Mouse (Mus musculus) left cerebral cortex, adult 11 months (tissue): ENCODE results near the gene Glra1.

Experiments used
- DNase-seq: peaks from one replicate; pipeline ENCODE4 v3.0.0; 2022; ENCODE audit warnings: low spot score

Gene Glra1

DNA sequence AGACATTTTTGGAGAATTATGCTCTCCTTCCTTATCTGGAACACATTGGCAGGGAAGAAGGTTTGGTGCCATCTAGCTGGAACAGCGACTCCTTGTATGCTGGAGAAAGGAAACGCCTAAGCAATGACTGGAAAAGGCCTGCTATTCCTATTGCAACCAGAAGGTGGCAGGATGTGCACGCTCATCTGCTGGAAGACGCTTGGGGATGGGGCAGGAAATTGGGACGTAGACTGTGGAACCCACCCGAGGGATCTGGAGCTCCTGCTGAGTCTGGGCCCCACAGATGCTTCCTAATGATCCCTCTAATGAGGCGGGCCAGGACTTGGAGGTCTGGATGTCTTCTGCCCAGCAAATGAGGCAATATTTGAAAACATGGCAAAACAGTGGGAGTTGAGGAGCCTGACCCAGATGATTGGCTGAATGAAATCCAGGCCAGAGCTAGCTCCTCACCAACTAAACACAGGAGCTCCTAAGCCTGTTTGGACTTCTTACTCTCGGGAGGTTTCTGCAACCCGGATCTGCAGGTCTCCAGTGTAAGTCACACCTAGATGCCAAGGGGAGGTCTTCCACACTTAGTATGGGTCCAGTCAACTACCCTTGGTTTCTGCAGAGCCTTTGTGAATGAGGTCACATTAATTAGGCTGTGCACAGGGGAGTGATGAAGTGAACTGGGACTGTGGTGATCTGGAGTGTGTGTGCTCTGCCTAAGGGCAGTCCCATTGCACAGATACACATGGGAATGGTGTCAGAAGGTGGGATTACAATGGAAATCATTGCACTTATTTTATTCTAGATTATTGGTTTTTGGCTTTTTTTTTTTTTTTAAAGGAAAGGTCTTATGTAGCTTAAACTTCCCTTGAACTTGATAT, 89.0 kb downstream of the Glra1 start:
- peak; percentile 54 for DNase-seq

DNA sequence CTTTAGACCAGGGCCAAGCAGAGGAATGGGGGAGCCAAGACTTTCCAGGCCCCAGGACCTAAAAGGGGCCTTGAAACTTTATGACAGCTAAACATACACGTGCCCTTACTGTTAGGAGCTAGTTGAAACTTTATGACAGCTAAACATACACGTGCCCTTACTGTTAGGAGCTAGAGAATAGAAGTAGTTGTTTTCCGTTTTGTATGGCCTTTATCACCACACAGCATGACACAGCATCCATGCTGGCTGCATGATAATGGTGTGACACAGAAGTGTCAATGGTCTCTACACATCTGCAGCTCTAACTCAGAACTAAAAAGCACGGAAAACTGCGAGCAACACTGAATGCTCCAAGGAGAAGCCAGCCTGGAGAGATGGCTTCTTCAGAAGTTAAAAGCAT, 90.3 kb downstream of the Glra1 start:
- no peak for DNase-seq

DNA sequence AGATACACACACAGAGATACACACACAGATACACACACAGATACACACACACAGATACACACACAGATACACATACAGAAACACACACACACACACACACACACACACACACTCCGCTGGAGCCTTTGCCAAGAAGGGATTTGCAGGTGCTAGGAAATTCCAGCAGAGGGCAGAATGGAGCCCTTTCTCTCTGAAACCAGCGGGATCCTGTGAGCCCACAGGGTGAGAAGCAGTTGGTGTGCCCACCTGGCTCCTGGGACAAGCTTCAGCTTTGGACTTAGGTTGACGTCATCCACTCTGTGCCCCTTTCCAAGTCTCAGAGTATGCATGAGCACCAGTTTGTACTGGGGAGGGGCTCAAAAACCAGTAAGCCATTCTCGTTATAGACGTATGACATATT, 96.6 kb downstream of the Glra1 start:
- DNase-seq = no peak

DNA sequence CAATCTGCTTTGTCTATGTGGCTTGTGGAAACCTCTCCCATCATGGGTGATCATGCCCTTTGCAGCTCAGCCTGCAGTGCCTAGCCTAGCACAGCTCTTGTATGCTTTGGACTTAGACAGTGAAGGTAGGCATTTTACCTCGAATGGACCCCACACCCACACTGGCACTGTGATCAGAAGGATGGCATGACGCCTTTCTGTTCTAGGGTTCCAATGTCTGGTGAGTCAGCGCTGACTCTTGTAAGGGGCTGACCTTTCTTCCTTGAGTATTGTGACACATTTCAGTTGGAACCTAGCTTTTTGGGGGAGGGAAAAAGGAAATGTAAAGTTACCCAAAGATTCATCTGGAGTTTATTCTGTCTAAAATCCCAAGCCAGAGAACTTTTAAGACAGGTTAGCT, 102.5 kb downstream of the Glra1 start:
- DNase-seq = no peak

DNA sequence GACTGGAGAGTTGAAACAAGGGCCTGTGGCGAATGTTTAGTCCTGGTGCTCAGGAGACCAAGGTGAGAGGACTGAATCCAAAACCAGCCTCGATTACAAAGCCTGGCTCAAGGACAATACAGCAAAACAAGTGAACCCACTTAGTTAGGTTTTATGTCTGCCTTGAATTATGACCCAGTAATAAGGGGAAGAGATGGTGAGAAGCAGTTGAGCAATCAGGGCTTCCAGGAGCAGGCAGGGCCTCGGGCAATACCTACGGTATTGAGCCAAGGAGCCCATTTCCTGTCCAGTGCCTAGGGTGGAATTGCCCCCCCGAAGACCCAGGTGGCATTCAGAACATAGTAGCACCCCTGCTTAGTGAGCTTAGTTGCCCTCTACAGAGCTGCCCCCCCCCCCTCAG, 105.1 kb downstream of the Glra1 start:
- no peak for DNase-seq

- no peak for DNase-seq
Measured at GRCm38 (mm10) chr11:55501955-55502531, 106.0 kb downstream of the Glra1 start.

DNA sequence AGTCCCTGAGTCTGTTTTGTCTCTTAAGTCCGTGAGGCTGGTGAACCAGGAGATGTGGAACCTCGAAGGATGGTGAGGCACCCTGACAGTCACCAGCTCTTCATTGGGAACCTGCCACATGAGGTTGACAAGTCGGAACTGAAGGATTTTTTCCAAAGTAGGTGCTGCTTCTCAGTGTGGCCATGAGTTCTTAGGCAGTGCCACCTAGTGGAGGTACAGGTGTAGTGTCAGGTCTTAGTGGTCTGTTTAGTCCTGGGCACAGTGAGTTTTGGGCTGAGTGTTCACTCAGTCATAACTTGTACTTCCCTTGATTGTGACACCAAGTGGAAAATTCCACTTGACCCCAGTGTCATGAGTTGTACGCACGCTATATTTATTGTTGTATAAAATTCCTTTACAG, 110.1 kb downstream of the Glra1 start:
- DNase-seq = peak; percentile 19

GRCm38 (mm10) chr11:55496158-55496557, 111.8 kb downstream of the Glra1 start:
- no peak for DNase-seq

- DNase-seq = no peak
Measured at GRCm38 (mm10) chr11:55485443-55485842, 122.6 kb downstream of the Glra1 start.

- DNase-seq = no peak
Measured at GRCm38 (mm10) chr11:55473219-55473618, 134.8 kb downstream of the Glra1 start.

DNA sequence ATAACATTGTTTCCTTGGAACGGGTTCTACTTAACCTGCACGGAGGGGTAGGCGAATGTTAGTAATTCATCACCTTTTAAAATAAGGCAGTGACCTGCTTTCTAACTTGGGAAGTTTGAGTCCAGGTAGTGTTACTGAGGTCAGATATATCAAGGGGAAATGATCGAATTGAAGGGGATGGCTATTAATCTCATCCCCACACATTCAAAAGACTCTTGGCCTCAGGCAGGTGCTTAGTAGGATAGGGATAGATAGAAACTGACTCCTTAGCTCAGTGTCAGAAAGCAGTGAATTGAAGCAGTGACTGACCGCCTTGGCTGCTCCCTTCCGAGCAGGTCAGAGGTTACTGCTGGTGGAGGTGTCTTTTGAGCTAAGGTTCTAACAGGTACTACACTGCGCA, 136.5 kb downstream of the Glra1 start:
- no peak for DNase-seq

DNA sequence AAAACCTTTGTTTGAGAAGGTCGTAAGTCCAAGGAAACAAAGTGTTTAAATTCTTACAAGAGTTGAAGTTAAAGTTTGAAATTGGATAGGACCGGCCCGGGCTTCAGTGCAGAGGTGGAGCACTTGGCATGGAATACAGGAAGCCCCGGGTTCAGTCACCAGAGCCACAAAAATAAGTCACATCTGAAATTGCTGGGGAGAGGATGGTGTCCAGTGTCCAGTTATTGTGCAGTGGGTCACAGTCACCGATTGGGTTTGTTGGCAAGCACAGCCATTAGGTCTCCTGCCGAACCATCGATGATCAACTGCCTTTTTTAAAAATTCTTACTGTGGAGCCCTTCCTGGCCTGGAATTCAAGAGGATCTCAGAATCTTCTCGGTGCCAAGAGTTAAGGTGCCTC, 137.2 kb downstream of the Glra1 start:
- no peak for DNase-seq

DNA sequence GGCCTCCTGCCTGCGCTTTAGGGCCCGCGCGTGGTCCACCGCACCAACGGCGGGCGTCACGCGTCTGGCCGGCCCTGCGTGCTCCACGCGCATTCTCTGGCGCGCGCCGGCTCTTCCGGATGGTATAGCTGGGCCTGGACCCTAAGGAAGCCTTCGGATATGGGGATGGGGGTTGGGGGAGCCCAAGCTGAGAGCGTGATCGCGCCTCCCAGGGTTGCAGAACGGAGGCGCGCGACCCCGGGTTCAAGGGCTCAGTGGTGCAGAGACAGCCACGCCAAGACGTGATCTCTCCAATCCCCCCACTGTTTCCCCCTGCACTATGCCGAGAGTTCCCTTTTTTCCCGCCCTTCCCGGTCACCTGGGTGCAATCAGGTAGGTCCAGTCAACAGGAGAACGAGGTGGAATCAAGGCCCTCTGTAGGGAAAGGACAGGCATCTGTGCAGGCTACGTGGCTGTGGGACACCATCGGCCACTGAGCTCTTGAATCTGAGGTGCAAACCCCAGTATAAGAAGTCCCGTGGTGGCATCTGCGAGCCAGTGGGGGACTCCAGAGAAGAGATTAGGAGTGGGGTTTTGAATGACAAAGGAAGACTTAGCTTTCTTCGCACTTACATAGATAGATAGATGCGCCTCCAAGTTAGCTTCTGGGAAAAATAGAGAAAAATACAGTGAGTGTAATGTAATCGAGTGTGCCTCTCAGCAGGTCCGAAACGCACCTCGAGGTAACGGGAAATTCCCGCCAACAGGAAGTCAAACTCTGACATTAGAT, 137.9 kb downstream of the Glra1 start:
- peak; percentile 18 for DNase-seq

GRCm38 (mm10) chr11:55469048-55469843, 138.8 kb downstream of the Glra1 start, which contains the start of gene G3bp1:
Gene G3bp1, plus strand, starts transcription at chr11:55469685.
- peak; percentile 100 for DNase-seq

DNA sequence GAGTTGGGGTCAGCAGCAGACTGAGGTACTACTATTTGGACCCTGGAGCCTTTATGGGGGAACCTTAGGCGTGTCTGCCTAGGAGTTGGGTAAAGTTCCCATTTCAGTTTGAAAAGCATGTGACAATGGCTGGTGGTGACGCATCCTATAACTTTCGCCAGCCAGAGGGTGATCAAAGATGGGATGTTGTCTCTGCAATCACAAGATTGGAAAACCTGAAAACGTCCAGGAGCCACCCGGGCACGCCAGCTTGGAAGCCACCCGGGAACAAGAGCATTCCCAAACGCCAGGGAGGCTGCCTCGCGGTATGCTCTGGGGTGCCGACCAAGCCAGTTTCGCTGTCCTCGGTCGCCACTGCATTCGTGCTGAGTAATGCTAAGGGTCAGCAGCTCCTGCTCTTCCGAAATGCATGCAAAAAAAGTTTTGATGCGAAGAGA, 139.4 kb downstream of the Glra1 start:
- DNase-seq = peak; percentile 26

GRCm38 (mm10) chr11:55468012-55468411, 140.0 kb downstream of the Glra1 start:
- no peak for DNase-seq

DNA sequence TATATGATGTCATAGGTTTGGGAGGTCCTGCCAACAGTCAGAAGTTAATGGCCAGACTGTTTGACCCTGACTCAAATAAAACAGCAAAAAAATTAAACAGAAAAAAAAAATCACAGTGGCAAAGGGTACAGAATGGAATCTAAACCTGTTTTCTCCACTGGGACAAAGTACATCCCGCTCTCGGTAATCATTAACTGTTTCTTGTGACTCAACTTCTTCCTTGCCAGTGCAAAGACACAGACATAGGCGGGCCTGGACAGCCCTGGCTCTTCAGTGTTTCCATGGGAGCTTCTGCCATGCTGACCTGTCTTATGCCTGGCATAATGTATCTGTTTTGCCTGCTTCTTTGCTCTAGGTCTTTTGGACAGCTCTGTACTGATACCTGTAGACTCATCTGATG, 142.8 kb downstream of the Glra1 start:
- DNase-seq = no peak

DNA sequence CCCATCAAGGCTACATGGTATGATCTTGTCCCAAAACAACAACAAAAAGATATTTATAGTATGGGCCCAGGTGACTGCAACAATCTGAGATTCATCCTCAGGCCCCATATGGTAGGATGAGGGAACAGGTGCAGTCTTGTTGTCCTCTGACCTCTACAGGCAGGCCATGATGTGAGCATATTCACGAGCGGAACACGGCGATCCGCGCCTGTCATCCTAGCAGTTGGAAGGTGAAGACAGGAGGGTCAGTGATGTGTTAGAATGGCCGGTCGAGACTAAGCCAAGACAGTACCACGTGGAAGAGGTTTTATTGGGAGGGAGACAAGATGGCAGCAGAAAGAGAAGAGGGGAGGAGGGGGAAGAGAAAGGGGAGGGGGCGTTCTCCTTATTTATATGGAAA, 143.3 kb downstream of the Glra1 start:
- DNase-seq = no peak
